Mouse (Mus musculus): ENCODE results near the gene Dnm3.

- TF ChIP-seq CTCF (IDR thresholded peaks at IDR 0.05; ENCODE audit: extremely low read depth, insufficient read depth, insufficient read length, insufficient replicate concordance) (no peak), POLR2A (IDR thresholded peaks at IDR 0.05; ENCODE audit: low read depth, low read length) (no peak)
These were observed 275.1 kb downstream of the Dnm3 start for GRCm38 (mm10) chr1:162202465-162203348.
